Mouse (Mus musculus): Measurements from ENCODE around the gene Trappc10.

GRCm38 (mm10) chr10:78237809-78238208, 6.6 kb downstream of the Trappc10 start:
- no peak for TF ChIP-seq POLR2A (IDR thresholded peaks at IDR 0.05; ENCODE audit: extremely low read depth, insufficient read depth, low read length)
- no peak for TF ChIP-seq CTCF (IDR thresholded peaks at IDR 0.05; ENCODE audit: extremely low read depth, insufficient read depth, low read length)

Measured in cortical plate, adult 2 months (tissue).